Comparison of ENCODE assay signal across 8 mouse cellular contexts in the genomic region with DNA sequence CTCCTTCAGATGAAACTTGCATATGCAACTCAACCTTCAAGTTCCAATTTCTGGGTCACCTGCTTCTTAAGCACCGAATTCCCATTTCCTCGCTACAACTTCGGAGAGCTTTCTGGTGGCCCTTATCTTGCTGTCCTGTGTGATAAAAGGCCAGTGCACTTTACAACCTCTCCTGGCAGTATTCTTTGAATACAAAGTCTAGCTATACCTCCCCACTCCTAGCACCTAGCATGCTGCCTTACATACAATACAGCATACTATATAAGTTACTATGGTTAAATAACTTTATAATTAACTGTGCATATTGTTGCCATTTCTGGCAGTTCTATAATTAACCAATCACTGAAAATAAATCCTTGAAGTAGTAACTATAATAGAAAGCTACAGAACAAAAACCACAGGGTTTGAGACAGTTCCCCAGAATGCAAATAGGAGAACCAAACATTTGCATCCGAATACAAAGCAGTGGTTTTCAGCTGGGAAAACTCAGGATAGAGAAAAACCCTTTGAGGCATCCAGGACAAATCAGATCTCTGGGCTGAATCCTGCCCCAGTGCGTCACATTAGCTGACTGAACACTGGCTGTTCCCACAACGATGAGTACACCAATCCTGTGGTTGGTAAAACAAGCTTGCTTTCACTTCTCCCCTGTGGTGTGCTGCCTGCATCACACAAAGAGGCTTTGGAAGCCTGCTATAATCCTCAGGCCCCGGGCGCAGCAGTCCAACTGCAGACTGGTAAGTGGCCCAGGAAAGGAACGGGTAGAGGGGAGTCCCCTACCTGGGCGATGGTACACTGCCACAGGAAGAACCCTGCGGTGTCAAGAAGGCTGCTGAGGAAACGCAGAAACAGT. TPM values are rescaled to one million over a fixed set of nuclear protein-coding genes. Genes with fewer than 3 reads are reported as not detected.
DNase-seq lines count a peak whose midpoint lies in the region; ATAC-seq lines count a peak whose summit lies in the region.

A gene (plus strand): TSS at position 587 of the 853 bp plus-strand sequence.

- peak; percentile 11 for DNase-seq in urinary bladder, postnatal 14 days (ENCODE audit: low spot score)
- no peak for DNase-seq in urinary bladder, postnatal 25 days (ENCODE audit: low spot score)
- peak; percentile 41 for DNase-seq in embryonic facial prominence, embryonic 10.5 days (ENCODE audit: low spot score)
- DNase-seq in kidney, postnatal 25 days: peak; percentile 29 to 62
- DNase-seq in naive thymus-derived CD4-positive, alpha-beta T cell, adult 2 months (ENCODE audit: low read depth): peak; percentile 51
- peak; percentile 23 for DNase-seq in thymus, postnatal 0 days (ENCODE audit: low spot score)

- H3K4me2 ChIP-seq in heart, embryonic 13.5 days: peak within 1 kb of the TSS; percentile 46
- peak within 1 kb of the TSS; percentile 22 for H3K4me2 ChIP-seq in liver, embryonic 12.5 days

- no peak for ATAC-seq in heart, embryonic 13.5 days (ENCODE audit: extremely low read depth, insufficient number of reproducible peaks, low FRiP score, low TSS enrichment)
- ATAC-seq in liver, embryonic 12.5 days: no peak

- H3K36me3 ChIP-seq in embryonic facial prominence, embryonic 10.5 days (replicated peaks): no peaks in the 10 kb centered on the region
- no peaks in the 10 kb centered on the region for H3K36me3 ChIP-seq in heart, embryonic 13.5 days
- no peaks in the 10 kb centered on the region for H3K36me3 ChIP-seq in liver, embryonic 12.5 days

- no peaks in the 10 kb centered on the region for H3K9me3 ChIP-seq in embryonic facial prominence, embryonic 10.5 days
- no peaks in the 10 kb centered on the region for H3K9me3 ChIP-seq in heart, embryonic 13.5 days
- no peaks in the 10 kb centered on the region for H3K9me3 ChIP-seq in liver, embryonic 12.5 days (replicated peaks)

- peaks cover 9% of the 10 kb centered on the region for H3K4me1 ChIP-seq in embryonic facial prominence, embryonic 10.5 days
- no peaks in the 10 kb centered on the region for H3K4me1 ChIP-seq in heart, embryonic 13.5 days
- no peaks in the 10 kb centered on the region for H3K4me1 ChIP-seq in liver, embryonic 12.5 days

- H3K4me3 ChIP-seq in embryonic facial prominence, embryonic 10.5 days: peak within 1 kb of the TSS; percentile 41
- peak within 1 kb of the TSS; percentile 19 for H3K4me3 ChIP-seq in heart, embryonic 13.5 days
- H3K4me3 ChIP-seq in liver, embryonic 12.5 days: peak within 1 kb of the TSS; percentile 9; the same call in 1 of the 2 replicates

- peak within 1 kb of the TSS; percentile 54; the same call in 1 of the 2 replicates for H3K9ac ChIP-seq in heart, embryonic 13.5 days
- no peak within 1 kb of the TSS for H3K9ac ChIP-seq in liver, embryonic 12.5 days

- H3K27ac ChIP-seq in embryonic facial prominence, embryonic 10.5 days (replicated peaks): peak within 1 kb of the TSS; percentile 59
- no peak within 1 kb of the TSS for H3K27ac ChIP-seq in heart, embryonic 13.5 days (replicated peaks)
- H3K27ac ChIP-seq in liver, embryonic 12.5 days: no peak within 1 kb of the TSS

- H3K27me3 ChIP-seq in embryonic facial prominence, embryonic 10.5 days (replicated peaks; ENCODE audit: low read depth, poor library complexity, severe bottlenecking): no peaks in the 10 kb centered on the region
- H3K27me3 ChIP-seq in heart, embryonic 13.5 days (replicated peaks): no peaks in the 10 kb centered on the region
- H3K27me3 ChIP-seq in liver, embryonic 12.5 days (replicated peaks): 0 out of 2 replicates have a peak, but pooled peaks cover 3% of the 10 kb centered on the region

- 27% methylated on average over 12 of the region's 12 CpGs for WGBS in embryonic facial prominence, embryonic 10.5 days
- WGBS in heart, embryonic 13.5 days: 21% methylated on average over 12 of the region's 12 CpGs
- 34% methylated on average over 12 of the region's 12 CpGs for WGBS in liver, embryonic 12.5 days (ENCODE audit: insufficient replicate concordance)

RNA-seq across cellular contexts. Expression of the gene that starts here (rescaled TPM):
- 0.94 and 1.2 TPM in 2 replicates for polyA plus RNA-seq in embryonic facial prominence, embryonic 10.5 days (2016; fragmentation: Nextera tagmentation; extraction: Ambion mirVana)
- 5.5 and 7.1 TPM in 2 replicates for polyA plus RNA-seq in heart, embryonic 13.5 days (2015; fragmentation: Nextera tagmentation; extraction: Ambion mirVana)
- polyA plus RNA-seq in liver, embryonic 12.5 days (2016; fragmentation: Nextera tagmentation; extraction: Ambion mirVana): 2.3 and 3.1 TPM in 2 replicates
- polyA plus RNA-seq in thymus, postnatal 0 days (2015; fragmentation: Nextera tagmentation; extraction: Ambion mirVana): 25.7 and 28.5 TPM in 2 replicates
